Mouse (Mus musculus) left cerebral cortex, postnatal 36 days (tissue): ENCODE data around the gene Col28a1. TPM values are rescaled to one million over a fixed set of nuclear protein-coding genes. Genes with fewer than 3 reads are reported as not detected.

Source experiments
- DNase-seq, 2 experiments: peaks; one replicate each; pipeline ENCODE4 v3.0.0; 2021 to 2022; ENCODE audit warnings: low spot score in 2 of 2, mixed read lengths in 1 of 2
- intact Hi-C: fragments of 180-260 bp; cut with DNase I; formaldehyde crosslinking; loops from one replicate; pipeline ENCODE4 v1.15.1; 2025
- total RNA-seq, 2 experiments: library from RNA; stranded (reverse); gene quantifications; 2 replicates each; pipeline ENCODE4 v1.2.3; 2021

Gene Col28a1
- total RNA-seq = under 1 TPM; 0.66 to 0.72 TPM

- no peak for DNase-seq
- intact Hi-C loops = no loop called here
Observed at GRCm38 (mm10) chr6:8192517-8192916, at the start of gene Col28a1. Gene Col28a1 (minus strand): TSS chr6:8192617.

GRCm38 (mm10) chr6:8228596-8228995 is 36.2 kb upstream of the Col28a1 start:
- intact Hi-C loops = no loop called here
- DNase-seq = no peak

- intact Hi-C loops = no loop called here
- DNase-seq = no peak
Observed at GRCm38 (mm10) chr6:8227035-8227434, 34.6 kb upstream of the Col28a1 start.

- intact Hi-C loops = no loop called here
- DNase-seq = no peak
Observed at GRCm38 (mm10) chr6:8210661-8211060, 18.2 kb upstream of the Col28a1 start.

- intact Hi-C loops = loop anchor here (5.0 kb wide), 1 partner anchor 47 kb away; the partner anchor contains the start of genes Gm45062, Rpa3 and Umad1
- no peak for DNase-seq
Observed at GRCm38 (mm10) chr6:8209866-8210186, 17.4 kb upstream of the Col28a1 start.

- intact Hi-C loops = loop anchor here (5.0 kb wide), 1 partner anchor 48 kb away; the partner anchor contains the start of genes Gm45062, Rpa3 and Umad1
- DNase-seq = peak; percentile 81 to 85
Observed at GRCm38 (mm10) chr6:8209047-8209865, 16.8 kb upstream of the Col28a1 start, which contains the start of gene Mios. Gene Mios (plus strand): TSS chr6:8209222.

- intact Hi-C loops = loop anchor here (2.0 kb wide), 1 partner anchor 457 kb away; no protein-coding TSS in a partner anchor
Observed at GRCm38 (mm10) chr6:8189917-8190316, 2.5 kb downstream of the Col28a1 start.

GRCm38 (mm10) chr6:8188599-8189233 is 3.7 kb downstream of the Col28a1 start:
- DNase-seq = no peak
- intact Hi-C loops = loop anchor here (2.0 kb wide), 1 partner anchor 456 kb away; no protein-coding TSS in a partner anchor

More at GRCm38 (mm10) chr6:8189917-8190316, 2.5 kb downstream of the Col28a1 start:
- DNase-seq = no peak

GRCm38 (mm10) chr6:8178397-8178941 is 13.9 kb downstream of the Col28a1 start:
- intact Hi-C loops = no loop called here
- DNase-seq = peak; percentile 9 to 15

GRCm38 (mm10) chr6:8176116-8176515 is 16.3 kb downstream of the Col28a1 start:
- intact Hi-C loops = no loop called here

GRCm38 (mm10) chr6:8175346-8175745 is 17.1 kb downstream of the Col28a1 start:
- intact Hi-C loops = no loop called here

More at GRCm38 (mm10) chr6:8176116-8176515, 16.3 kb downstream of the Col28a1 start:
- no peak for DNase-seq

GRCm38 (mm10) chr6:8174062-8174461 is 18.4 kb downstream of the Col28a1 start:
- DNase-seq = no peak
- intact Hi-C loops = no loop called here

More at GRCm38 (mm10) chr6:8175346-8175745, 17.1 kb downstream of the Col28a1 start:
- no peak for DNase-seq

GRCm38 (mm10) chr6:8172101-8172500 is 20.3 kb downstream of the Col28a1 start:
- intact Hi-C loops = no loop called here
- DNase-seq = no peak

- DNase-seq = no peak
- intact Hi-C loops = no loop called here
Observed at GRCm38 (mm10) chr6:8164741-8165140, 27.7 kb downstream of the Col28a1 start.

- intact Hi-C loops = no loop called here
Observed at GRCm38 (mm10) chr6:8160001-8160400, 32.4 kb downstream of the Col28a1 start.

GRCm38 (mm10) chr6:8157121-8157520 is 35.3 kb downstream of the Col28a1 start:
- DNase-seq = no peak

More at GRCm38 (mm10) chr6:8160001-8160400, 32.4 kb downstream of the Col28a1 start:
- no peak for DNase-seq

GRCm38 (mm10) chr6:8152551-8153361 is 39.7 kb downstream of the Col28a1 start:
- DNase-seq = no peak
- intact Hi-C loops = no loop called here

More at GRCm38 (mm10) chr6:8157121-8157520, 35.3 kb downstream of the Col28a1 start:
- intact Hi-C loops = no loop called here

GRCm38 (mm10) chr6:8148916-8149315 is 43.5 kb downstream of the Col28a1 start:
- DNase-seq = no peak
- intact Hi-C loops = no loop called here

GRCm38 (mm10) chr6:8141881-8142280 is 50.5 kb downstream of the Col28a1 start:
- no peak for DNase-seq
- intact Hi-C loops = no loop called here
